Mouse (Mus musculus) frontal cortex, adult (tissue): ENCODE results near the gene Olfr715b.
"Not testable (repeated sequence)": the region's sequence is repeated elsewhere in the genome, so short reads cannot be mapped to it uniquely, and the experiment has no call there.

Source experiments
- ATAC-seq: cut with Nextera tagmentation; 2 replicates; pipeline ENCODE4 v1.9.2; 2017; ENCODE audit warnings: mild to moderate bottlenecking, moderate library complexity, mixed read lengths; ENCODE audit not compliant: low TSS enrichment

Olfr715b gene

GRCm38 (mm10) chr7:107110269-107110668 is at the start of gene Olfr715b:
Gene Olfr715b (minus strand): TSS chr7:107110369.
- not testable (repeated sequence) for ATAC-seq

DNA sequence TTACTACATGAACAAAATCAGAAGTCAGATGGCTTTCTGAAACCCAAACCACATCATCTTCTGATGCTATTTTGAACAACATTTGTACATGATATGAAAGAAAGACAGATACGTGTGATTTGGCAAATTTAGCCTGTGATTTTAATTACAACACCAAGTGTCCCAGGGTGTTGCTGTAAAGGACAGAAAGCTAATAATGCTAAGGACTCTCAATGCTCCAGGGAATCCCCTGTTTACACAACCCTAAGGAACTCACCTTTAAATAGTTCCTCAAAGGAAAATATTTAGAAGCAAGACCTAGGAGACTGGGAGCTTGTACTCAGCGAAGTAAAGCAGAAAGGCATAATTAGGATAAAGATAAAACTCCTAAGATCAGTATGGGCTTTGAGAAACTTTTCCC is 27.9 kb upstream of the Olfr715b start, which contains the start of gene Olfr716:
TSS of gene Olfr716 (plus strand) at position 301 of the 400 bp plus-strand sequence.
- not testable (repeated sequence) for ATAC-seq

DNA sequence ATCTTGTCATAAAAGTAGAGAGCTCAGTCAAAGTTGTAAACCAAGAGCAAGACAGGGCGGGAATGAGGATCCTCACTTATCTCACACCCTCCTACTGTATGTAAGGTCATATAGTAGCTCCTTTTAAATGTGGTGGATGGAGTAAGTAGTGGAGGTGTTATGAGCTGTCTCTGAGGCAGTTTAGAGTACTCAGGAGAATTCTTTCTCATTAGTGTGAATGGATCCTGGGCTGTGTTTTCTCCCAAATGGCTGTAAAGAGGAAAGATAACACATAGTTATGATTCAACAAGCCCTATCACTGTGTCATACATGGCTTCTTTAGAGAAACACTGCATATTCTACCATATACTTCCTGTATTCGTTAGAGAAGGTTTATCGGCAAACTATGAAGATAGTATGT is 20.8 kb upstream of the Olfr715b start, which contains the start of gene Olfr715:
TSS of gene Olfr715 (minus strand) at position 101 of the 400 bp plus-strand sequence.
- ATAC-seq, result not testable (repeated sequence)

DNA sequence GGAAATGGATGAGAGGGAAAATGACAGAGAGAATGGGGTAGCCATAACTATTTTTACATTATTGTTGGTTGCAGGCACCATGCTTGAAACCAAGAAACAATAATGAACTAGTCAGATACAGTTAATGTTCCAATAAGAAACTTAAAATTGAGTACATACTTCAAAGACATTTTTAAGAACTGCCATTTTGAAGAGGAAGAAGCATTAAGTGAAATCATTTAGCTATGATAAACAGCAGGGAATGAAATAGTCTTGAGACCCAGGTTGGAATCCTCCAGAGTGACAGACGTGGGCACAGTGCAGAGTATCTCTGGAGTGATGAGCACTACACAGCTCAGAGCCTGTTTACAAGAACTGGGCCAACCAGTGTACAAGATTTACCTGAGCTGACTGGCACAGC is 17.2 kb downstream of the Olfr715b start, which contains the start of gene Olfr17:
TSS of gene Olfr17 (plus strand) at position 301 of the 400 bp plus-strand sequence.
- no peak for ATAC-seq

- no peak for ATAC-seq
Observed at GRCm38 (mm10) chr7:107070681-107071080, 39.5 kb downstream of the Olfr715b start, which contains the start of gene Olfr714. Gene Olfr714 (plus strand): TSS chr7:107070981.
